Mouse (Mus musculus) kidney, adult 2 months (tissue): Measurements from ENCODE around the gene Sphk2.

Experiments
- CTCF ChIP-seq: fragments of 200-500 bp; conservative IDR thresholded peaks from 2 replicates; pipeline ENCODE4 v1.5.1; 2011; ENCODE audit warnings: low read depth, mild to moderate bottlenecking, control low read depth, low read length, moderate library complexity, mixed read lengths; ENCODE audit not compliant: insufficient read depth, insufficient read length
- POLR2A ChIP-seq: fragments of 200-500 bp; IDR thresholded peaks from one replicate; pipeline ENCODE4 v1.6.1; 2011; ENCODE audit warnings: low read depth, low read length, control low read depth

- TF ChIP-seq CTCF (peak; percentile 98; the same call in 1 of the 2 replicates), POLR2A (no peak)
Measured at GRCm38 (mm10) chr7:45682144-45683126, 35.4 kb downstream of the Sphk2 start.
